Mouse (Mus musculus): ENCODE measurements around the gene Gpr12.
"Not testable (repeated sequence)": the region's sequence is repeated elsewhere in the genome, so short reads cannot be mapped to it uniquely, and the experiment has no call there.

- TF ChIP-seq CTCF (IDR thresholded peaks at IDR 0.05; ENCODE audit: borderline replicate concordance, control insufficient read depth, extremely low read depth, insufficient read depth, low read length, poor library complexity); POLR2A (IDR thresholded peaks at IDR 0.05; ENCODE audit: control insufficient read depth, extremely low read depth, insufficient read depth, low read length, poor library complexity): not testable (repeated sequence)
Observed at GRCm38 (mm10) chr5:146555836-146556235, 29.2 kb downstream of the Gpr12 start, which contains the start of gene Gm3415.
